Mouse (Mus musculus) hematopoietic stem cell, adult 5-6 weeks (primary cell): ENCODE data around the gene Galnt7. TPM values are rescaled to one million over a fixed set of nuclear protein-coding genes. Genes with fewer than 3 reads are reported as not detected.

ENCODE experiments used
- ATAC-seq, 2 experiments: fragments of 125-278 bp in 1 of 2; replicated peaks in 1 of 2; 2 replicates each; pipeline ENCODE4 v1.8.0; 2016 to 2017; ENCODE audit warnings: inconsistent platforms in 2 of 2, mild to moderate bottlenecking in 2 of 2, moderate number of reproducible peaks in 2 of 2, low read depth in 1 of 2, moderate TSS enrichment in 1 of 2; ENCODE audit not compliant: low FRiP score in 2 of 2, poor library complexity in 2 of 2, severe bottlenecking in 2 of 2, insufficient read depth in 1 of 2, low TSS enrichment in 1 of 2
- total RNA-seq: library from RNA; stranded (forward); fragments of 172-1452, 232-1000 nt; gene quantifications from 2 replicates; pipeline ENCODE4 v1.2.3, GENCODE M21; 2017

The Galnt7 gene
- total RNA-seq, 1 experiment from 2014 or later = 18.8 TPM

GRCm38 (mm10) chr8:57636698-57637097, 16.1 kb downstream of the Galnt7 start:
- 0 out of 4 replicates have a peak, but pooled peaks of 1 of the 2 experiments have one; percentile 36 for ATAC-seq

DNA sequence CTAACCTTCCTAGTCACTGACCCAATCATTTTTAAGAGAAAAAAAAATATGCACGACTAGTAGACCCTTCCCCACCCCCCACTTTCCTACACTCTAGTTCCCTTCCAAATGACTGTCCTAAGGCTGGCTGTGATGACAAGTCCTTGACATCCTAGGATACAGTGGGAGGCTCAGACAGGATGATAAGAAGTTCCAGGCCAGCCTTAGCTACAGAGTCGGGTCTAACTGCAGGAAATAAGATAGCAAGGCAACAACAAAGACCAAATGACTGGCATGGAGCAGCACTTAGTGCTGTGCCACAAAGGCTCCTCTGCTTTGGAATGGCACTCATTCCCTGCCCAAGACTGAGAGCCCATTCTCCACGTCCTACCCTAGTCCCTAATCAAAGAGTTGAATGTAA, 16.6 kb downstream of the Galnt7 start:
- no peak for ATAC-seq

DNA sequence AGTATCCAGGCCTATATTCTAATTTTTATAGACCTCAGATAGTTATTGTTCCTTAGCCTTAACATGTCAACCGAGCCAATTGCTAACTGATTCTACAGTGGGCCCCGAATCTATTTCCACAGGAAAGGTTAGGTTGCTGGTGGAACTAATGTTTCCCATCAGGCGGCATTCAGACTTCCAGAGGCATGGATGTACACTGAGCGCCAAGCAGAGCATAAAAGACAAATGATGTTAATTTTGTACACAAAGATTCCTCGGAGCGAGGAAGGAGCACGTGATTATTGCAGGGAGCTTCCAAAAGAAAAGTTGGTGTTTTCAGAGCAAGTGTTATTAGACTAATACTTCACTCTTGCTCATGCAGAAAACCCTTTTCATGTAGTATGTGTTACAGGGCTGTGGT, 21.1 kb downstream of the Galnt7 start:
- no peak for ATAC-seq

- no peak for ATAC-seq
These were observed 22.7 kb downstream of the Galnt7 start for GRCm38 (mm10) chr8:57630148-57630547.

DNA sequence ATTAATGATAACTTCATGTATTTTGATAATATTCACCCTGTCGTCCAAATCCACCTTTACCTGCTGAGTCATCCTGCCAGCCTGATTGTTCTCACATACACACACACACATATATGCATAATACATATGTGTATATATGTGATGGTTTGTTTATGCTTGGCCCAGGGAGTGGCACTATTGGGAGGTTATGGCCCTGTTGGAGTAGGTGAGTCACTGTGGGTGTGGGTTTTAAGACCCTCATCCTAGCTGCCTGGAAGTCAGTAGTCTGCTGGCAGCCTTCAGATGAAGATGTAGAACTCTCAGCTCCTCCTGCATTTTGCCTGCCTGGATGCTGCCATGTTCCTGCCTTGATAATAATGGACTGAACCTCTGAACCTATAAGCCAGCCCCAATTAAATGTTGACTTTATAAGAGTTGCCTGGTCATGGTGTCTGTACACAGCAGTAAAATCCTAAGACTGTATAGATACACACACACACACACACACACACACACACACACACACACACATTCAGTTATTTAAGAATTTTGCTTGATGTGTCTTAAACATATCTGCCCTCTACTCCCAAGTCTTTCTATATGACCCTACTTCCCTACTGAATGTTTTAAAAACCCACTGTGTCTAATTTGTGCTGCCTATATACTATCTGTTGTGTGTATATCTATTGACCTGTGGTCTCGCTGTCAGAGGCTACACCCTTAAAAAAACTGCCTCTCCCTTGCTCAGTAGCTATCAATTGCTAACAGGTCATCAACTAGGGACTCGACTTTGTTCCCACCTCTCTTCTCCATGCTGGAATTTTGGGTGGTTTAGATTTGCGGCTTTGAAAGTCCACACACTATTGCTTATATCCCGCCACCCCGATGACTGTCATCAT, 23.8 kb downstream of the Galnt7 start:
- ATAC-seq = no peak

DNA sequence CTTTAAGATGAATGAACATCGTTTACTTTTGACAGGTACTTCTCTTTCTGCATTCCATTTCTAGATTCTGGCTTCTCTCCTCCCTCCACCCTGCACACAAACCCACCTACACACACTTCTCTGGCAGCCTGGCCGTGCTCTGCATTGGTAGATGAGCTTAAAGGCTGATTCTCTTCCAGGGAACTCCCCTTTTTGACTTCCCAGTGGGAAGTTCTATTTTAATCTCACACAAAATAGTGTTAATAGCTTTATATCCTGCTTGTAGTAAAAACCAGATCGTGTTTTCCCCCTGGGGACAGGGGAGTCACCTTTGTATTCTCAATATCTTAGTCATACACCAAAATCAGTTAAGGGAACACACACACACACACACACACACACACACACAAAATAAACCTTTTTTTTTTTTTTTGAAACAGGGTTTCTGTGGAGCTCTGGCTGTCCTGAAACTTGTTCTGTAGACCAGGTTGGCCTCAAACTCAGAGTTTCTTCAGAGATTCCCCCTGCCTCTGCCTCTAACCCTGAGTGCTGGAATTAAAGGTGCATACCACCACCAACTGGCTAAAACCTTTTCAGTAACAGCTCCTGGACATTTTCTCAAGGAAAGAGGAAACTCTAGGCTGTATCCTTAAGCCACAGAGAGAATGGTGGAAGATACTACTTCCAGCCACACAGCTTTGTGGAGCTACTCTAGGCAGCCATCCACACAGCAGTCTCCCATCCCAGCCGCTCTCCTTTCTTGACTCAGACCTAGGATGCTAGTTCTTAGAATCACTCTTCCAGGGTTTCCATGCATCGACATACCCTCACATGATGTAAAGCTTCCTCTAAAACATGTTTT, 24.7 kb downstream of the Galnt7 start:
- ATAC-seq = 0 out of 4 replicates have a peak, but pooled peaks of 1 of the 2 experiments have one; percentile 12

GRCm38 (mm10) chr8:57623955-57624354, 28.9 kb downstream of the Galnt7 start:
- no peak for ATAC-seq

- ATAC-seq = no peak
These were observed 29.8 kb downstream of the Galnt7 start for GRCm38 (mm10) chr8:57623051-57623450.

- ATAC-seq = no peak
These were observed 35.9 kb downstream of the Galnt7 start for GRCm38 (mm10) chr8:57616965-57617364.

- no peak for ATAC-seq
These were observed 37.7 kb downstream of the Galnt7 start for GRCm38 (mm10) chr8:57615016-57615657.

- ATAC-seq = peak; percentile 25 to 27; a peak in 2 of 4 replicates
These were observed 41.3 kb downstream of the Galnt7 start for GRCm38 (mm10) chr8:57611419-57611977.

- ATAC-seq = no peak
These were observed 42.0 kb downstream of the Galnt7 start for GRCm38 (mm10) chr8:57610706-57611418.

GRCm38 (mm10) chr8:57602511-57602910, 50.3 kb downstream of the Galnt7 start:
- ATAC-seq = no peak

- peak; percentile 48 to 67 for ATAC-seq
These were observed 50.8 kb downstream of the Galnt7 start for GRCm38 (mm10) chr8:57601987-57602418.

DNA sequence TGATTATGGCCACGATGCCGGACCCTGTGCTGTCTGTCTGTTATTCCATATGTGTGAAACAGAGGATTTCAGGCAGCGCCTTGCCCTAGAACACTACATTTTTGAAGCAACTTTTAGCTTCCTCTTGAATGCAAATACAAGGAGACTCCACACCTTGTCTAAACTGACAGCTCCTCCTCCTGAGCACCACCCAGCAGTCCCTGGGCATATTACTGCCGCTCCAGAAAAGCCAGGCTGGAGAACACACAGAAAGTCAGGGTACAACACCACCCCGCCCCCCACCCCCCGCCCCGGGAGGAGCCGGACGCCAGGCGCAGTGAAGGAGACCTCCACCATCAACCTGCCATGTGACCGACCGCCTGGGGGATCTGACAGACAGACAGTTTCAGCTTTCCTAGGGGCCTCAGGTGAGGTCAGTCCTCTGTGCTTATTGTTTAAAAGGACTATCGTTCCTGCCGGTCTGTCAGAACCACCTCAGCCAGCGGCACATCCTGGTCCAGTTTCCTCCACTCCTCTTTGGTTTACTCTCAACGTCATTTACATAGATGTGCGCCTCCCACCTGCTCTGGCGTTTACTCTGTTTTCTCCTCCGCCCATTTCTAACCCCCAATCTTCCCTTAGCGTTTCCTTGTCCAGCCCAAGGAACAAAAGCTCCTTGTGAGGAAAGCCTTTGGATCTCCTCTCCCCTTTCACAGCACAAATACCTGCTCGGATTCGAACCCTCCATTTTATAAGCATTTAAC, 52.8 kb downstream of the Galnt7 start:
- peak in 1 of 2 experiments; percentile 21; a peak in 1 of 4 replicates for ATAC-seq

DNA sequence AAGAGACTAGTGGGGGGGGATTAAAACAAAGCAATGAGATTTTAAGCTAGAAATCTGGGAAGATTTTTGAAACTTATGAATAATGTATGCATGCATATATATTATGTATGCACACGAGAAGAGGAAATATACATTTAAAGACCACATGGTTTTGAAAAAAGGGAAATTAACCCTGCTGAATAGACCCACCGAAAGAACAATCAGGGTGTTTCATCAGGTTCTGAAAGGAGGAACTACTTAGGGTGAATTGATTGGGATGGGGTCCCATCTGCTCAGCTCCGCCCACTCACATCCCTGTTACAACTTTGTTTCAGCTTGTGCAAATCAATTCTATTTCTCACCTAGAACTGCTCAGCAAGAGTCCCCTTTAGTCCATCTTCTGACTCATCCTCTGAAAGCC, 57.0 kb downstream of the Galnt7 start:
- ATAC-seq = no peak; a peak in 1 of 4 replicates
